ENCODE assay signal across 26 mouse cellular contexts in genomic region chr12:87217596-87217995, GRCm38 (mm10). TPM values are rescaled to one million over a fixed set of nuclear protein-coding genes. Genes with fewer than 3 reads are reported as not detected.
"Had no signal": no experiment of that assay in that cellular context is flagged by ENCODE, and none has a peak within 500 bp of the region (broad histone marks: within the 10 kb centered on the region; RNA-seq: fewer than 3 reads in every experiment).

No protein-coding gene starts in this region.

- DNase-seq: gastrocnemius, adult 2 months; gastrocnemius, postnatal 14 days; gastrocnemius, postnatal 36 days; heart, adult 2 months; heart, postnatal 14 days; heart, postnatal 36 days; kidney, adult 18-20 months; kidney, adult 8-10 months; kidney, postnatal 10 days; kidney, postnatal 25 days; kidney, postnatal 4 days; liver; liver, embryonic 13.5 days had no signal

- H3K9ac ChIP-seq: heart, embryonic 13.5 days; heart, embryonic 15.5 days; hindbrain, embryonic 14.5 days; limb, embryonic 12.5 days; liver, embryonic 13.5 days; liver, embryonic 15.5 days had no signal

- H3K4me1 ChIP-seq: heart, embryonic 15.5 days; liver, embryonic 13.5 days; liver, embryonic 15.5 days had no signal

- H3K4me3 ChIP-seq: gastrocnemius, adult 2 months; heart, adult 2 months; heart, embryonic 13.5 days; heart, embryonic 15.5 days; layer of hippocampus, adult 2 months; left cerebral cortex, adult 2 months; limb, embryonic 10.5 days; limb, embryonic 12.5 days; liver, embryonic 13.5 days; liver, embryonic 15.5 days had no signal

- H3K9me3 ChIP-seq: heart, embryonic 13.5 days; heart, embryonic 15.5 days; limb, embryonic 10.5 days; limb, embryonic 12.5 days; liver, embryonic 13.5 days; liver, embryonic 15.5 days had no signal

- H3K36me3 ChIP-seq: heart, embryonic 13.5 days; heart, embryonic 15.5 days; limb, embryonic 10.5 days; limb, embryonic 12.5 days; liver, embryonic 13.5 days; liver, embryonic 15.5 days had no signal

- H3K27me3 ChIP-seq: heart, embryonic 13.5 days; heart, embryonic 15.5 days; limb, embryonic 12.5 days; liver, embryonic 13.5 days had no signal

- ATAC-seq: hindbrain, embryonic 16.5 days; inflammation-experienced regulatory T-cells, adult 6 months; intestine, postnatal 0 days had no signal

- H3K27ac ChIP-seq: gastrocnemius, adult 2 months; heart, adult 2 months; heart, embryonic 13.5 days; heart, embryonic 15.5 days; hindbrain, embryonic 14.5 days; layer of hippocampus, adult 2 months; left cerebral cortex, adult 2 months; limb, embryonic 10.5 days; limb, embryonic 12.5 days; liver, embryonic 13.5 days; liver, embryonic 15.5 days had no signal

- H3K4me2 ChIP-seq: heart, embryonic 11.5 days; heart, embryonic 13.5 days; heart, embryonic 15.5 days; hindbrain, embryonic 14.5 days; limb, embryonic 12.5 days; liver, embryonic 11.5 days; liver, embryonic 13.5 days; liver, embryonic 15.5 days had no signal

RNA-seq across cellular contexts. Expression of gene Samd15, which starts 18.1 kb away (rescaled TPM):
- total RNA-seq: gastrocnemius, adult 2 months; gastrocnemius, postnatal 36 days; heart, adult 2 months; heart, postnatal 36 days had no signal
